Mouse (Mus musculus) adrenal gland, postnatal 25 days (tissue): ENCODE results near the gene Phrf1. TPM values are rescaled to one million over a fixed set of nuclear protein-coding genes. Genes with fewer than 3 reads are reported as not detected.
"Not testable (repeated sequence)": the region's sequence is repeated elsewhere in the genome, so short reads cannot be mapped to it uniquely, and the experiment has no call there.

Experiments
- DNase-seq: peaks from one replicate; pipeline ENCODE4 v3.0.0; 2021; ENCODE audit warnings: mixed read lengths
- total RNA-seq: library from RNA; stranded (reverse); gene quantifications from 2 replicates; pipeline ENCODE4 v1.2.3, GENCODE M21; 2021

The Phrf1 gene
- total RNA-seq, 1 experiment from 2014 or later: 83.9 TPM

DNA sequence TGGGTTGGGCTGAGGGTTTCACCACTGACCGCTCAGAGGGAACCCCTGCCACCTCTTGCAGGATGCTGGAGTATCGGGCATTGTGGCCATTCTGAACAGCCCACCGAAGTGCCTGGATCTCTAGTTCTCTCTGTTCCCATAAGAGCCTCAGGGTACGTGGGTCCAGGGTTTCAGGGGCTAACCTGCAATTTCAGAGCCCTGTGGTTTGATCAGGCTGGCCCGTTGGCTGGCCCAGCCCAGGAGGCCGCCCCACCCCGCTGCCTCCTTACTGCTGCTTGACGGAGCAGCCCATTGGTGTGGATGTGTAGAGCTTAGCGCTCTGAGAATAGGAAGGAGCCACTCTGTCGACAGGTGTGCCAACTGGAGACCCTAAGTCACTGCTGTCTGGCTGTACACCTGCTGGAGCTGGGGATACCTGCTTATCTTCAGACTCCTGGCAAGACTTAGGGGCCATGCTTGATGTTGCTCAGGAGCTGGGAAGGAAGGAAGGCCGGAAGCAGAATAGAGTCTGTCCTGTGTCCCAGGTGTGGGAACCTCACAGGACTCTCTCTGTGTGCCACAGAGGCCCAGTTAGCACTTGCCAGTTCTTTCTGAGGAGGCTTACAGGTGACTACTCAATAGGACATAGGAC is 14.9 kb upstream of the Phrf1 start, which contains the start of gene Lmntd2:
TSS of gene Lmntd2 (minus strand) at position 476 of the 631 bp plus-strand sequence.
- DNase-seq: no peak

DNA sequence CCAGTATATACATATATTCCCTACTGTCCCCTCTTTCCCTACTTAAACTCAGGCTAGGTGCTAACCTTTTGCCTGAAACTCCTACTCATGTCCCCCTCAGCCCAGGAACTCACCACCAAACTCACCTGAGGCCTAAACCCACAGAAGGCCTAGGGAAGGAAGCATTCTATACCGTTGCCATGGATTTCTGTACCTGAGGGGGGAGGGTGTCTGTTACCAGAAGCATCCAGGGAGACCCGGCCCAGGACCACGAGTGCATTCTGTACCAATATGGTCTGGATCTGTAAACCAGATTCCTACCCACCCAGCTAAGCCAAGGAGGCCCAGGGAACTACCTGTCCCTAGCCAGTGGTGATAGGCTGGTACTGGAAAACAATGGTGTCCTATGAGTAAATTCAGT is 14.3 kb upstream of the Phrf1 start:
- DNase-seq: no peak

DNA sequence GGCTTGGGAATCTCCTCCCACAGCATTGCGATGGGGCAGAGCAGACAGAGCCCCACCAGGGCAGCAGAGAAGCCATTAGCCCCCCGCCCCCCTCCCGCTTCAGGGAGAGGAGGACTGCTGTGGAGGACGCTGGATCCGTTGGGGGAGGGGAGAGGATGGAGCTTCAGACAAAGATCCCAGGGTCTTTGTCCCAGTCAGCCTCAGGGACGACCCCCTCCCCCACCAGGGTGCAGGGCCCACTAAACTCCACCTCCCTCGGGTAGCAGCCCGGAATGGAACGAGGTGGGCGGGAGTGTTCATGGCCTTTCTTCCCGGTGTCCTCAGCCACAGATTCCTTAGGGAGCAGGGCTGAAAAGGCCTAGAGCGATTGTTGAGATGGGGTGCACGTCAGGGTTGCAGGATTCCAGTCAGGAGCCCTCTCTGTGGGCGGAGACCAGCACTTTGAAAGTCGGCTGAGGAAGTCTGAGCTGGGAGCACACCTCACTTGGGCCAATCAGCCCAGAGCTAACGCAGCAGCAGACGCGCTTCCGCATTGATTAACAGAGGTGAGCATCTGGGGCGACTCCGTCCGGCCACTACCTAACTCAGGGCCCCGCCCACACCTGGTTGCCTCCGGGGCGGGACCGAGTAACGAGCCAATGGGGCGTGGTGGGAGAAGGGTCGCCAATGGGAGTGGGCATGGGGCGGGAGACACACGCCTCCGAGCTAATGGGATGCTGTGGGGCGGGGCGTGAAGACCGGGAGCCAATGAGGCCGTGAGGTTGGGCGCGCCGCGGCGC is 13.3 kb upstream of the Phrf1 start, which contains the start of gene Rassf7:
TSS of gene Rassf7 (plus strand) at position 760 of the 779 bp plus-strand sequence.
- peak; percentile 93 for DNase-seq

DNA sequence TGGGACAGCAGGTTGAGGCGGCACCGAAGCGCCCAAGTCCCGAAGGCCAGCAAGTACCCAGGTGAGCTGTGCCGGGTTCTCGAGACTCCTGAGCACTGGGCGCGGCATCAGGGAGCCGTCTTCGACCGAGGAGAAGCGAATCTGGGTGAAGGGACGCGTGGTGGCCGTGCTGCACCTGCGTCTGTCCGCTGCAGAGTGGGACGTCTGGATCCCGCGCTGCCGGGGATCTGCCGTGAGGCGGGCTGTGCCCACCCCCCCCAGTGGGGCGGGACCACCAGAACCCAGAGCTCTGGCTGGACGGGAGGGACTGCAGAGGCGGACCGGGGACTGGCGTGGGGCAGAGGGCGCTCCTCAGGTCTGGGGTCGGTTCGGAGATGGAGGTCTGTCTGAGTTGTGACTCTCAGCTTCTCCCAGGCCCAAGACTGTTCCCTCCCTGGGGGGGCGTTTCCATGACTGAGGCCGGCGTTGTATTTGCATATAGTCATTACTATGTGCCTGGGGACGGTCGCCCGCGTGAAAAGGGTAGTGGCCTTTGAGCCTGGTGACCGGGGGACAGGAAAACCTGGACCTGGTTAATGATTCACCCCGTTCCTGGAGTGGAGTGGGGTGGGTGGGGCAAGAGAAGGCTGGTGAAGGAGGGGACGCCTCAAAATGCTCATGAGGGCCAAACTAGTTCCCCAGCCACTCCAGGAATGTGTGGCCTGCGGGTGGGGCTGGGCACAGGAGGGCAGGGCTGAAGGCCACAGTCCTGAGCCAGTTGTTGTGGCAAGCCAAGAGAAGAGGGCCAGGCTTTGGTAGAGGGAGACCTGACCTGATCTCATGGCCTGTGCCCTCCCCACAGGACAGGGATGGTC is 12.5 kb upstream of the Phrf1 start:
- peak; percentile 45 for DNase-seq

DNA sequence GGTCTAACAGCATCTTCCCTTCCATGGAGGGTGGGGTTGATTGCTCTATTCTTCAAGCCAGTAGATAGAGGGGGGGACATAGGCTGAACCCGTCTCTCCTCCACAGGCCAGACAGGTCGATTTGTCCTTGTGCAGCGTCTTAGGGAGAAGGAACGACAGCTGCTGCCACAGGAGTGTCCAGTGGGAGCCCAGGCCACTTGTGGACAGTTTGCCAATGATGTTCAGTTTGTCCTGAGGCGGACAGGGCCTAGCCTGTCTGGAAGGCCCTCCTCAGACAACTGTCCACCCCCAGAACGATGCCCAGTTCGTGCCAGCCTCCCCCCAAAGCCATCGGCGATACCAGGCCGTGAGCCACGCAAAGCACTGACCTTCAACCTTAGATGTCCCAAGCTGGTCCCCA is 11.7 kb upstream of the Phrf1 start:
- no peak for DNase-seq

DNA sequence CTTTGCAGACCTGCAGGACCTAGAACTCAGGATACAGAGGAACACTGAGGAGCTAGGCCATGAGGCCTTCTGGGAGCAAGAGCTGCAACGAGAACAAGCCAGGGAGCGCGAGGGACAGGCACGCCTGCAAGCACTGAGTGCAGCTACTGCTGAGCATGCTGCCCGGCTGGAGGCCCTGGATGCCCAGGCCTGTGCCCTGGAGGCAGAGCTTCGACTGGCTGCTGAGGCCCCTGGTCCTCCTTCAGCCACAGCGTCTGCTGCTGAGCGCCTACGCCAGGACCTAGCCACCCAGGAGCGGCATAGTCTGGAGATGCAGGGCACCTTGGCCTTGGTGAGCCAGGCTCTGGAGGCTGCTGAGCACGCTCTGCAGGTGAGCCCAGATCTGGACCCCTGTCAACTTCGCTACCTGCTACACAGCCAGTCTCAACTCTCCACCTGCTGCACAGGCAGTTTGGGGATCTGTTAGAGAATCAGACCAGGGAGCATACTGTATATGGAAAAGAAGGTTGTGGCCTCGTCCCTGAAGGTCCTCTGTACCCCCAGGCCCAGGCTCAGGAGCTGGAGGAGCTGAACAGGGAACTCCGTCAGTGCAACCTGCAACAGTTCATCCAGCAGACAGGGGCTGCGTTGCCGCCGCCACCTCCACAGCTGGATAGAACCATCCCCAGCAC is 11.1 kb upstream of the Phrf1 start:
- DNase-seq: no peak

DNA sequence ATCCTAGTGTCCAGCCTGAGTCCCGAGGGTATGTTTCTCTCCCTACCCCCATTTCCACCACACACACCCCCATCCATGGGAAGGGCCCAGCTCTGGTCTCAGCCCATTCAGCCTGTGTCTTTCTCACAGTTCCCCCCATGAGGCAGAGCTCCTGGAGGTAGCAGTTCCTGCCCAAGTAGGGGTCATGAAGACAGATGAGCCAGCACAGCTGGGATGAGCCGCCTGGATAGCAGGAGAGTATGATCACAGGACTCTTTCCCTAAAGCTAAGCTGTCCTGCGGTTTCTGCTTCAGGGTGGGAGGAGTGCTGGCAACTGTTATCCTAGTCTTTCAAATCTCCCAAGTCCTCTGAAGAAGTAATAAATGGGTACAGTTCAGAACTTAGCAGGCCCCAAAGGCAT is 10.4 kb upstream of the Phrf1 start:
- DNase-seq: no peak

DNA sequence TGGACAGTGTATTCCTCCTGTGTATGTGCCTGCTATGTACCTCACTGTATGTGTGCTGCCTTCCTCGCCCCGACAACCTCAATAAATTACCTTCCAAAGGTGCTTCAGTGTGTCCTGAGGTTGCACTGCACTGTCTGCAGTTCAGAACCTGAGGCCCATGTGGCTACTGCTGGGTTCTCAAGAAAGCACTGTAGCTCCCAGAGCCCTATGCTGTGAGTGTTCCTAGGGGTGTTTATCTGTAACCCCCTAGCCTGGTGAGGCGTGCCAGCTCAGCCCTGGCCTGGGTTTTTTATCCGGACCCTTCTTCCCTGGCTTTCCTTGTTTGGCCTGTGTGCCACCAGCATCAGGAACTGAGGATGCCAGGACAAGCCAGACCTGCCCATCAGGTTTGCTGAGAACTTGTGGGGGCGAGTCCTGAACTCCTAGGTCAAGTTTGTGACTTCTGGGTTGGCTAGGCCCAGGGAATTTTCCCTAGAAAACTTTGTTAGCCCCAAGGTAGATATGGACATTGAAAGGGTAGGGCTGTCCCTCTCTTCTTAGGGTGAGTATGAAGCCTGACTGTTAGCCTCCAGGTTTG is 9.9 kb upstream of the Phrf1 start:
- no peak for DNase-seq

DNA sequence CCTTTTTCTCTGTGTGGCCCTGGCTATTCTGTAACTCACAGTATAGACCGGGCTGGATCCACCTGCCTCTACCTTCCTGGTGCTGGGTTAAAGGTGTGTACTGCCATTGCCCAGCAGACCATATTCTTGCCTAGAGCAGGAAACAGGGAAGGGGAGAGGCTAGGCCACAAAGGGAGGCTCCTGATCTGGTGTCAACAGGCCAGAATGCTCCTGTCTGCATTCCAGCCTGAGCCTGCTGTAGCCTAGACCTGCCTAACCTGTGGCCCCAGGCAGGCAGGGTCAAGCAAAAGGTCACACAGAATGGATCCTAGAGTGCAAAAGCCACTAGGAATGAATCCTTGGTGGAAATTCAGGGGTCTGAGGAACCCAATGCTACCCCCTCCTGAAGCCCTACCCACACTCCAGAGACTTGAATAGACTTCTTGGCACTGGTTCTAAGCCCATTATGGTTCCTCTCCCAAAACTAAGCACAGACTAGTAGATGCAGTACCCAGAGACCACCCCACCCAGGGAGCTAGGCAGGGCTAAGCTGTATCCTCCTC is 9.0 kb upstream of the Phrf1 start:
- DNase-seq: no peak

DNA sequence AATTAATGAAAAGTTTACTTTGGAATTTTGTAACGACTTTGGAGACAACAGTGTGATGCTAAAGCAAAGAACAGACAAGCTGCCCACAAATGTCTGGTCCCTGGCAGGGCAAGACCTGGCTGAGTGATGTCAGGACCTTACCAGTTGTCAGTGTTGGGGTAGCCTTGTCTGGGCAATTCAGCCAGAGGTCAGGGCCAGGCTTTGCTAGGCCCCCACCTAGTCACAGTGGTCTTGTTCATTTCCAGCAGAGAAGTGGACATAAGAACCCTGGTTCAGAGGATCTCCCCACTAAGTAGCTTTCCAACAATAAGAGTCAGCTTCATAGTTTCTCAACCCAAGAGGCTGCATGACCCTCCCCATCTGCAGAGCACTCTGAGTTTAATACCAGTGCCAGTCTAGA is 8.2 kb upstream of the Phrf1 start:
- DNase-seq: no peak

DNA sequence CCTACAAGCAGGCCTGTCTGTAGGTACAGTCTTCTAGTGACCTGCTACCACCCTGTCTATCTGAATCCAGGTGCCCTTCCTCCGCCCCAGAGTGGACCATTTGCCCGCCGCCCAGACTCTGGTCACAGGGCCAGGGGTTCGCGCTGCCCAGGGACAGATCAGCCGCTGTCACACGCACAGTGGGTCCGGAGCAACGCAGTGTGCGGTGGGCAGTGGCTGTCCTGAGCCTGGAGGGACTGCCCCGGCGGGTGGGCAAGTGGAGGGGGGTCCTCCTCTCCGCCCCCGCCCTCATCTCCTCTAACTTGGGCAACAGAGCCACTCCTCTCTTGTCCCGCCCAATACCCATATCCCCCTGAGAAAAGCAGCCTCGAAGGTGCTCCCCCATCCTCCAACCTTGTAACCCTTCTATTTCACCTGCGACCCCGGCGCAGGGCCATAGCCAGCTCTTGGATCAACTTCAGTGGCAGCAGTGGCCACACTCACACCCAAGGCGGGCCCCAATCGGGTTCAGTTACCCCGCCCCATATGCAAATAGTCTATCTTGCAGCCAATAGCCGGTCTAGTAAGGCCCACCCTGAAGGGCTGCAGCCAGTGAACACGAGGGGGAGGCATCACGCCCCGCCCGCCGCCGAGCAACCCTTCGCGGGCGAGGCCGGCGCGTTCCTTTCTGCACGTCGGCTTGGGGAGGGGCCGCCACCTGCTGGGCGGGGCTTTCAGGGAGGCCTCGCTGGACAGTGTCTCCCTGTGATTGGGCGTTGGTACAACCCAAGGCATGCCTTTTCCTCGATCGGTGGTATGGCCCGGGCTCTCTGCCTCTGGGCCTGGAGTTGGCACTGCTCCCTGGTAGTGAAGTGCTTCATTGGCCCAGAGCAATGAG is 7.1 kb upstream of the Phrf1 start:
- peak; percentile 96 for DNase-seq

DNA sequence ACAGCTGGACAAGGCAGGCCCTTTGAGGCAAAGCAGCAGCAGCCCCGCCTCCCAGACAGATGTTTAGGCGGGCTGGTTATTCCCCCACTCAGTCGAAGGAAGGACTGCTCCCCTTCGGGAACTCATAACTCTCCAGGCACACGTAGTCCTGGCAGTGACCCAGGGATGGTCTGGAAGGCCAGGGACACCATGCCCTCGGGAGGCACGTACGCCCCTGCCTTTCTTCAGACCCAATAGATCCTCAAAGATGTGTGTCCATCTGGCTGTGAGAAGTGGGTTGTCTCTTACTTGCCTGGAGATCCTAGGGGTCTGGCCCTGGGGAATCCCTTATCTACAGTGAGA is 6.5 kb upstream of the Phrf1 start:
- no peak for DNase-seq

DNA sequence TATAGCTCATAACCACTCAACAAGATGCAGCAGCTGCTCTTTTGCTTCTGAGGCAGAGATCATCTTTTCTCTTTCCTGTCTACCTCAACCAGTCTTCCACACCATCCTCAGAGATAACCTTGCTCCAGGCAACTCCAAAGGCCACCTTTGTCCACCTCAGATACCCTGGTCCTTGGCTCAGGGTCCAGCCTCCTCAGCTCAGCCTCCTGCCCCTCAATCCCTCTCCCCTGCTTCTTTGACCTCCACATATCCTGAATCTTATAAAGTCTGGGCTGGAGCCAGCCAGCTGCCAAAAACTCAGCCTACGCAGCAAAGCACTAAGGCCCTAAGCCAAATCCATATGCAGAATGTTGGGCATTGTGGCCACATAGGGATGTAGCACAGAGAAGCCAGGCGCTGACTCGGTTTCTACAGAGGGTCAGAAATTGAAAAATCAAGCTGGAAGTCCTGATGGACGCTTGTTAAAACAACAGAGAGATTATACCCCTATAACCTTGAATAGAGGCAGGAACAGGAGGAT is 5.8 kb upstream of the Phrf1 start:
- DNase-seq: no peak

DNA sequence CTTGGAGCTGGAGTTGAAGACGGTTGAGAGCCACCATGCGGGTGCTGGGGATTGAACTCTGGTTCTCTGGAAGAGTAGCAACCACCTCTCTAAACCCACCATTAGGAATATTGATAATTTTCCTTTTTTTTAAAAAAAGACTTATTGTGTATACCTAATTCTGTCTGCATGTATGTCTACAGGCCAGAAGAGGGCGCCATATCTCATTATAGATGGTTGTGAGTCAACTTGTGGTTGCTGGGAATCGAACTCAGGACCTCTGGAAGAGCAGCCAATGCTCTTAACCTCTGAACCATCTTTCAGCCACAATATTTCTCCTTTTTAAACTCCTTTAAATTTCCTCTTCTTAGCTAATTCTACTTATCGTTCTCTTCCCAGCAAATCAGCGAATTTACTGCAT is 2.0 kb upstream of the Phrf1 start:
- DNase-seq: no peak

DNA sequence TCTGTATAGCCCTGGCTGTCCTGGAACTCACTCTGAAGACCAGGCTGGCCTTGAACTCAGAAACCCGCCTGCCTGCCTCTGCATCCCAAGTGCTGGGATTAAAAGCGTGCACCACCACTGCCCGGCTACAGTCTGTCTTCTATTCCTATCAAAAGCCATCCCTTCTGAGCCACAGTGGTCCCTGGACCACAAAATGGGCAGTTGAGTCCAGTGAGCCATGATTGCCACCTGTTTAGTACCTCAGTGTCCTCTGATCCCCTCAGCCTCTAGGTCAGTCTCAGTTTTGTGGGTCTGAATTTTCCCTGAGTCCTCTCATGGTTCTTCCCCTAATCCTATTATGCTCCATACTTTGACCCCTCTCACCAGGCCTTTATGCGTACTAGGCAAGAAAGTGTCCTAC is 788 bp upstream of the Phrf1 start:
- no peak for DNase-seq

DNA sequence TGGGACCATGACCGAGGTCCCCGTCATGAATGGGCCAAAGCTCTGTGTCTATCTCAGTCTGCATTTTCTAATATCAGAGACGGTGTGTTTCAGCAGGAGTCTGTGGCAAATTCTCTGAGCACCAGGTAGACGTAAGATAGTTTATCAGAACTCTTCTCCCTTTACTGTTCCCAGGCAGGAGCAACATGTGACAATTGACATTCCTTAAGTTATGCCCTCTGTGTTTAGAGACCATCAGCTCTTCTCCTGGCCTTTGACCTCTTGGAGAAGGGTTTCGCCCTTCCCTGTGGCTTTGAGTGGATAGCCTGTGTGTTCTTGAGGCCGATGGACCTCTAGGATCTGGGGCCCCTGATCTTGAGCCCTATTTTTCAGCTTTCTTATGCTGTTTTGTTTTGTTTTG is 1.1 kb downstream of the Phrf1 start:
- DNase-seq: no peak

DNA sequence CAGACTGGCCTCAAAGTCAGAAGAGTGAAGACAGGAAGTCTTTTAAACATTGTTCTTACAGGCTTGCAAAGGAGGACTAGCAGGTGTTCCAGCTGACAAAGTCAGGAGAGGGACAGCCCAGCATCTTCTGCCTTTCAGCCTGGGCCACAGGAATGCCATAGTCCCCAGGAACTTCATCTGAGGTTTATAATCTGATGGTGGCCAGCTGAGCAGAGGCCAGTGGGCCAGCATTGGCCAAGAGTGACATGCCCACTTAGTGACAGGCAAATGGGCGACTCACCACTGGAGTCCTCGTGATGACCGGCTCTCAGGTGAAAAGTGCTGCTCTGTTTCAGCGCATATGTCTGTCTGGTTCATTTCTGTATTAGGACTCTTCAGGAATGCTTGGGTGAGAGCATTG is 2.0 kb downstream of the Phrf1 start:
- DNase-seq: no peak

DNA sequence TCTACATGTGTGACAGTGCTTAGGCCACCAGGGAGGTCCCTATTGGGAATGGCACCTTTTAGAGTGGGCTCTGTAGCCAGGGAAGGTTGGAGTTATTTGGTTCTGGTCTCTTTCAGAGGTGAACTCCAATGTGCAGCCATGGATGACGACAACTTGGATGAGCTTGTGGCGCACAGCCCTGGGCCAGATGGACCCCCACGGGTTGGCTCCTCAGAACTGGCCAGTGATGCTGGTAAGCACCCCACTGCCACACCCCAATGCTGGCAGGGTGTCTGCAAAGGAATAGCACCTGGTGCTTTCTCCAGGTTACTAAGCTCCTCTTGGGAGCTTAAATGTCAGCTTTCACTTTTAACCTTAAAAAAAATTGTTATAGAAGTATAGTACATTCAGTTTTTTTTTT is 2.5 kb downstream of the Phrf1 start:
- DNase-seq: no peak

DNA sequence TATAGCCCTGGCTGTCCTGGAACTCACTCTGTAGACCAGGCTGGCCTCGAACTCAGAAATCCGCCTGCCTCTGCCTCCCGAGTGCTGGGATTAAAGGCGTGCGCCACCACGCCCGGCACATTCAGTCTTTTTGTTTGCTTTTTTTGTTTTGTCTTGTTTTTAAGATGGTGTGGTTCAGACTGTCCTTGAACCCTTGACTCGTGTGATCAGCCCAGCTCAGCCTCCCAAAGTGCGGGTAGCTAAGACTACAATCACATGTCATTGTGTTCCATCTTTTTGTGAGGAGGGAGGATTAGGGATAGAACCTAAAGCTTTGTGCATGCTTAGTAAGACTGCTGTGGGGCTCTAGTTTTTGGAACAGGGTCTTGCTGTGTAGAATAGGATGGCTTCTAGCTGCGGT is 3.0 kb downstream of the Phrf1 start:
- no peak for DNase-seq

DNA sequence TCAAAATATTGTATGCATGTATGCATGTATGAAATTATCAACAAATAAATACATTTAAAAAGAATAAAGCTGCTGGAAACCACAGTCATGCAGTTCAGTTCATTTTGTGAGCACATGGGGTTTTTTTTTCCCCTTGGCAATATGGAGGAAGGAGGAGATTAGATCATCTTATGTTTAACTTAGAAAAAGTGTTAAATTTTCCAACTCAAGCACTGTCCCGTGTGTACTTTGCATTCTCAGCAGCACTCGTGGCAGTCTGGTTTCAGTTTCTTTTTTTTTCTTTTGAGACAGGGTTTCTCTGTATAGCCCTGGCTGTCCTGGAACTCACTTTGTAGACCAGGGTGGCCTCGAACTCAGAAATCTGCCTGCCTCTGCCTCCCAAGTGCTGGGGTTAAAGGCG is 21.9 kb downstream of the Phrf1 start:
- DNase-seq: not testable (repeated sequence)

DNA sequence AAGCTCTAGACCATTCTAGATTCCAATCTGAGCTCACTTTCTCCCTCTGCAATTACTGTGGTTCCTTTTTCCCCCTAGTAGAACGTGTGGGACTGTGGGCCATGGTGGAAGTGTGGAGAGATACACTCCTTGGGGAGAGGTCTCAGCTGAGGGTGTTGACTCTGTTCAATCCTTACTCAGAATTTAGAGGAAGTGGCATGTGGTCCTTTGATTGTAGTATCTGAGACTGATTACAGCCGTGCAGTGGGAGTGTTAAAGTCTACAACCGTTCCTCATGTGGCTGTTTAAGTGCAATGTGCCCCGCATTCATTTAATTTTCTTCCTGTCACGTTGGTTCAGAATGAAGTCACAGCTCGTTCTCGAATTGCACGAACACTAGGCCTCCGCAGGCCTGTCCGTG is 27.6 kb downstream of the Phrf1 start:
- no peak for DNase-seq
